Mouse (Mus musculus) heart, embryonic 10.5 days (tissue): ENCODE results near the gene Podn. TPM values are rescaled to one million over a fixed set of nuclear protein-coding genes. Genes with fewer than 3 reads are reported as not detected.

Experiments used
- DNase-seq: peaks from one replicate; pipeline ENCODE4 v3.0.0-alpha.2; 2017; ENCODE audit warnings: low spot score
- H3K27ac ChIP-seq: fragments of 300-500 bp; sonication (generic); 2 replicates; pipeline ENCODE4 v1.5.1; 2016; ENCODE audit warnings: mild to moderate bottlenecking
- H3K27me3 ChIP-seq: fragments of 300-500 bp; sonication (generic); 2 replicates; pipeline ENCODE4 v1.6.1; 2016; ENCODE audit warnings: mild to moderate bottlenecking; ENCODE audit not compliant: poor library complexity, insufficient read depth, severe bottlenecking
- H3K36me3 ChIP-seq: fragments of 300-500 bp; sonication (generic); 2 replicates; pipeline ENCODE4 v1.6.1; 2016; ENCODE audit warnings: mild to moderate bottlenecking, moderate library complexity
- H3K4me1 ChIP-seq: fragments of 300-500 bp; sonication (generic); 2 replicates; pipeline ENCODE4 v1.6.1; 2016; ENCODE audit warnings: mild to moderate bottlenecking
- H3K4me3 ChIP-seq: fragments of 300-500 bp; sonication (generic); 2 replicates; pipeline ENCODE4 v1.5.1; 2016; ENCODE audit warnings: mild to moderate bottlenecking, moderate library complexity
- H3K9me3 ChIP-seq: fragments of 300-500 bp; sonication (generic); 2 replicates; pipeline ENCODE4 v1.6.1; 2016; ENCODE audit warnings: mild to moderate bottlenecking, moderate library complexity
- WGBS: fragments of 180-500 bp; shearing (Covaris S2); methylation state at CpG from one replicate; pipeline ENCODE4 v1.1.7; 2016; 5-methylcytosine and 5-hydroxymethylcytosine counted together
- polyA plus RNA-seq: library from polyadenylated mRNA; unstranded; fragments of >200 nt; fragmentation: Nextera tagmentation; extraction: Ambion mirVana; gene quantifications from 2 replicates; pipeline ENCODE4 v1.2.1, GENCODE M21; 2016

Gene Podn
- polyA plus RNA-seq, 1 experiment from 2014 or later: 0.21 TPM

- 91% methylated on average over 2 of the region's 2 CpGs for WGBS
- DNase-seq: no peak
- Histone ChIP-seq H3K4me3 (no peak overlapping the region), H3K9me3 (no peaks in the 10 kb centered on the region), H3K36me3 (peaks cover 70% of the 10 kb centered on the region), H3K27me3 (no peaks in the 10 kb centered on the region), H3K4me1 (peaks cover 15% of the 10 kb centered on the region), H3K27ac (no peak overlapping the region)
Observed at GRCm38 (mm10) chr4:108057247-108057646, 39.0 kb downstream of the Podn start.

GRCm38 (mm10) chr4:108055873-108056272 is 40.4 kb downstream of the Podn start:
- 92% methylated on average over 10 of the region's 10 CpGs for WGBS
- no peak overlapping the region for H3K27ac ChIP-seq
- H3K4me3 ChIP-seq: no peak overlapping the region
- peaks cover 67% of the 10 kb centered on the region for H3K36me3 ChIP-seq
- H3K4me1 ChIP-seq: peaks cover 24% of the 10 kb centered on the region
- H3K27me3 ChIP-seq: no peaks in the 10 kb centered on the region
- DNase-seq: no peak
- no peaks in the 10 kb centered on the region for H3K9me3 ChIP-seq

- 48% methylated on average over 8 of the region's 8 CpGs for WGBS
- peaks cover 63% of the 10 kb centered on the region for H3K36me3 ChIP-seq
Observed at GRCm38 (mm10) chr4:108052673-108053072, 43.6 kb downstream of the Podn start.

GRCm38 (mm10) chr4:108051687-108052274 is 44.5 kb downstream of the Podn start:
- H3K4me3 ChIP-seq: no peak overlapping the region
- WGBS: 70% methylated on average over 10 of the region's 10 CpGs
- H3K27ac ChIP-seq: no peak overlapping the region
- H3K27me3 ChIP-seq: no peaks in the 10 kb centered on the region
- peaks cover 70% of the 10 kb centered on the region for H3K36me3 ChIP-seq
- no peaks in the 10 kb centered on the region for H3K9me3 ChIP-seq
- DNase-seq: no peak
- peaks cover 24% of the 10 kb centered on the region for H3K4me1 ChIP-seq

More at GRCm38 (mm10) chr4:108052673-108053072, 43.6 kb downstream of the Podn start:
- H3K4me1 ChIP-seq: peaks cover 24% of the 10 kb centered on the region
- DNase-seq: peak; percentile 86
- H3K9me3 ChIP-seq: no peaks in the 10 kb centered on the region
- H3K27ac ChIP-seq: peak overlapping the region; percentile 59
- no peak overlapping the region for H3K4me3 ChIP-seq
- no peaks in the 10 kb centered on the region for H3K27me3 ChIP-seq

- Histone ChIP-seq H3K27me3 (no peaks in the 10 kb centered on the region), H3K9me3 (no peaks in the 10 kb centered on the region), H3K4me1 (peaks cover 10% of the 10 kb centered on the region; the same call in 1 of the 2 replicates), H3K27ac (no peak overlapping the region), H3K36me3 (peaks cover 48% of the 10 kb centered on the region), H3K4me3 (no peak overlapping the region)
- no peak for DNase-seq
- WGBS: 81% methylated on average over 8 of the region's 8 CpGs
Observed at GRCm38 (mm10) chr4:108046136-108046535, 50.1 kb downstream of the Podn start.

- no peak for DNase-seq
- WGBS: 72% methylated on average over 19 of the region's 19 CpGs
- peaks cover 45% of the 10 kb centered on the region for H3K36me3 ChIP-seq
- H3K4me3 ChIP-seq: no peak overlapping the region
- 0 out of 2 replicates have a peak overlapping the region, but pooled peaks have one; percentile 42 for H3K27ac ChIP-seq
- H3K9me3 ChIP-seq: no peaks in the 10 kb centered on the region
- peaks cover 10% of the 10 kb centered on the region; the same call in 1 of the 2 replicates for H3K4me1 ChIP-seq
- no peaks in the 10 kb centered on the region for H3K27me3 ChIP-seq
Observed at GRCm38 (mm10) chr4:108045136-108046107, 50.8 kb downstream of the Podn start.

GRCm38 (mm10) chr4:108037027-108037426 is 59.2 kb downstream of the Podn start:
- peaks cover 3% of the 10 kb centered on the region for H3K36me3 ChIP-seq
- H3K27me3 ChIP-seq: peaks cover 22% of the 10 kb centered on the region
- H3K4me1 ChIP-seq: peaks cover 12% of the 10 kb centered on the region; the same call in 1 of the 2 replicates
- no peak overlapping the region for H3K4me3 ChIP-seq
- WGBS: 79% methylated on average over 8 of the region's 8 CpGs
- DNase-seq: no peak
- no peaks in the 10 kb centered on the region for H3K9me3 ChIP-seq
- H3K27ac ChIP-seq: no peak overlapping the region

GRCm38 (mm10) chr4:108033041-108033764 is 63.0 kb downstream of the Podn start:
- Histone ChIP-seq H3K9me3 (no peaks in the 10 kb centered on the region), H3K4me1 (peaks cover 29% of the 10 kb centered on the region), H3K27me3 (peaks cover 60% of the 10 kb centered on the region), H3K27ac (no peak overlapping the region), H3K36me3 (no peaks in the 10 kb centered on the region), H3K4me3 (no peak overlapping the region)
- 79% methylated on average over 8 of the region's 8 CpGs for WGBS
- DNase-seq: no peak

GRCm38 (mm10) chr4:108032352-108032849 is 63.8 kb downstream of the Podn start:
- DNase-seq: no peak
- Histone ChIP-seq H3K4me3 (peak overlapping the region; percentile 69), H3K27ac (peak overlapping the region; percentile 59; the same call in 1 of the 2 replicates), H3K36me3 (no peaks in the 10 kb centered on the region), H3K4me1 (peaks cover 33% of the 10 kb centered on the region), H3K27me3 (peaks cover 68% of the 10 kb centered on the region), H3K9me3 (no peaks in the 10 kb centered on the region)
- 31% methylated on average over 11 of the region's 11 CpGs for WGBS

GRCm38 (mm10) chr4:108031502-108032351 is 64.5 kb downstream of the Podn start:
- H3K27ac ChIP-seq: peak overlapping the region; percentile 59

GRCm38 (mm10) chr4:108030888-108031501 is 65.2 kb downstream of the Podn start:
- Histone ChIP-seq H3K36me3 (no peaks in the 10 kb centered on the region), H3K9me3 (no peaks in the 10 kb centered on the region), H3K27ac (peak overlapping the region; percentile 59; the same call in 1 of the 2 replicates), H3K4me1 (peaks cover 35% of the 10 kb centered on the region), H3K27me3 (peaks cover 75% of the 10 kb centered on the region), H3K4me3 (peak overlapping the region; percentile 69)
- WGBS: 3% methylated on average over 22 of the region's 22 CpGs
- DNase-seq: no peak

More at GRCm38 (mm10) chr4:108031502-108032351, 64.5 kb downstream of the Podn start:
- WGBS: under 1% methylated on average over 85 of the region's 86 CpGs
- no peak for DNase-seq
- Histone ChIP-seq H3K4me1 (peaks cover 33% of the 10 kb centered on the region), H3K4me3 (peak overlapping the region; percentile 69), H3K27me3 (peaks cover 74% of the 10 kb centered on the region), H3K36me3 (no peaks in the 10 kb centered on the region), H3K9me3 (no peaks in the 10 kb centered on the region)
